Mouse (Mus musculus) heart, embryonic 11.5 days (tissue): ENCODE data around the gene Camkk2. TPM values are rescaled to one million over a fixed set of nuclear protein-coding genes. Genes with fewer than 3 reads are reported as not detected.

Experiments
- ATAC-seq: fragments of 200-750 bp; cut with Nextera tagmentation; replicated peaks from 2 replicates; pipeline ENCODE4 v1.8.0; 2017; ENCODE audit warnings: moderate library complexity; ENCODE audit not compliant: insufficient number of reproducible peaks, low FRiP score, low TSS enrichment
- H3K27ac ChIP-seq: fragments of 300-500 bp; sonication (generic); 2 replicates; pipeline ENCODE4 v1.5.1; 2014; ENCODE audit warnings: mild to moderate bottlenecking, low read depth, low read length
- H3K27me3 ChIP-seq: fragments of 300-500 bp; sonication (generic); 2 replicates; pipeline ENCODE4 v1.6.1; 2014; ENCODE audit warnings: mild to moderate bottlenecking, low read length, mixed read lengths; ENCODE audit not compliant: control insufficient read depth, insufficient read depth
- H3K36me3 ChIP-seq: fragments of 300-500 bp; sonication (generic); 2 replicates; pipeline ENCODE4 v1.6.1; 2014; ENCODE audit warnings: mild to moderate bottlenecking, low read length, moderate library complexity, mixed read lengths; ENCODE audit not compliant: control insufficient read depth, insufficient read depth
- H3K4me1 ChIP-seq: fragments of 300-500 bp; sonication (generic); 2 replicates; pipeline ENCODE4 v1.6.1; 2014; ENCODE audit warnings: low read length; ENCODE audit not compliant: control insufficient read depth, insufficient read depth
- H3K4me2 ChIP-seq: fragments of 300-500 bp; sonication (generic); 2 replicates; pipeline ENCODE4 v1.6.1; 2014; ENCODE audit warnings: mild to moderate bottlenecking, moderate library complexity
- H3K4me3 ChIP-seq: fragments of 300-500 bp; sonication (generic); 2 replicates; pipeline ENCODE4 v1.5.1; 2014; ENCODE audit warnings: low read depth, low read length
- H3K9ac ChIP-seq: fragments of 300-500 bp; sonication (generic); 2 replicates; pipeline ENCODE4 v1.6.1; 2014; ENCODE audit warnings: mild to moderate bottlenecking, low read depth, low read length, moderate library complexity
- H3K9me3 ChIP-seq: fragments of 300-500 bp; sonication (generic); replicated peaks from 2 replicates; pipeline ENCODE4 v1.6.1; 2016; ENCODE audit warnings: low read length; ENCODE audit not compliant: control insufficient read depth
- WGBS: fragments of 180-500 bp; shearing (Covaris S2); extraction: QIAGEN DNeasy Blood & Tissue Kit; methylation state at CpG from one replicate; pipeline ENCODE4 v1.1.7; 2014; ENCODE audit not compliant: insufficient replicate concordance; 5-methylcytosine and 5-hydroxymethylcytosine counted together
- polyA plus RNA-seq: library from polyadenylated mRNA; unstranded; fragments of >200 nt; fragmentation: Nextera tagmentation; extraction: Ambion mirVana; gene quantifications from 2 replicates; pipeline ENCODE4 v1.2.1, GENCODE M21; 2014

Gene Camkk2
- polyA plus RNA-seq, 1 experiment from 2014 or later = 14.0 TPM

GRCm38 (mm10) chr5:122811364-122812079 lies 32.3 kb upstream of the Camkk2 start:
- no peaks in the 10 kb centered on the region for H3K9me3 ChIP-seq
- no peak overlapping the region for H3K27ac ChIP-seq
- no peak overlapping the region for H3K4me2 ChIP-seq
- no peaks in the 10 kb centered on the region for H3K27me3 ChIP-seq
- H3K4me3 ChIP-seq = no peak overlapping the region
- peaks cover 59% of the 10 kb centered on the region for H3K36me3 ChIP-seq
- H3K9ac ChIP-seq = no peak overlapping the region
- 91% methylated on average over 9 of the region's 9 CpGs for WGBS
- no peak for ATAC-seq
- H3K4me1 ChIP-seq = no peaks in the 10 kb centered on the region

GRCm38 (mm10) chr5:122805503-122805902 lies 26.3 kb upstream of the Camkk2 start:
- peaks cover 50% of the 10 kb centered on the region for H3K36me3 ChIP-seq
- H3K9me3 ChIP-seq = no peaks in the 10 kb centered on the region
- 72% methylated on average over 3 of the region's 3 CpGs for WGBS
- 0 out of 2 replicates have a peak, but pooled peaks cover 6% of the 10 kb centered on the region for H3K4me1 ChIP-seq
- H3K27ac ChIP-seq = no peak overlapping the region
- no peak overlapping the region for H3K4me3 ChIP-seq
- no peaks in the 10 kb centered on the region for H3K27me3 ChIP-seq
- H3K4me2 ChIP-seq = no peak overlapping the region
- ATAC-seq = no peak
- H3K9ac ChIP-seq = no peak overlapping the region

GRCm38 (mm10) chr5:122802706-122803105 lies 23.5 kb upstream of the Camkk2 start:
- no peaks in the 10 kb centered on the region for H3K27me3 ChIP-seq
- WGBS = 83% methylated on average over 9 of the region's 9 CpGs
- H3K4me2 ChIP-seq = no peak overlapping the region
- no peak for ATAC-seq
- peaks cover 23% of the 10 kb centered on the region for H3K4me1 ChIP-seq
- no peak overlapping the region for H3K4me3 ChIP-seq
- no peak overlapping the region; the same call in 1 of the 2 replicates for H3K27ac ChIP-seq
- H3K36me3 ChIP-seq = peaks cover 63% of the 10 kb centered on the region
- H3K9me3 ChIP-seq = no peaks in the 10 kb centered on the region
- no peak overlapping the region for H3K9ac ChIP-seq

- ATAC-seq = no peak
- Histone ChIP-seq H3K36me3 (peaks cover 63% of the 10 kb centered on the region), H3K27ac (no peak overlapping the region), H3K4me1 (peaks cover 23% of the 10 kb centered on the region), H3K4me3 (no peak overlapping the region), H3K9ac (no peak overlapping the region), H3K9me3 (no peaks in the 10 kb centered on the region), H3K4me2 (no peak overlapping the region), H3K27me3 (no peaks in the 10 kb centered on the region)
- WGBS = 96% methylated on average over 8 of the region's 8 CpGs
Observed at GRCm38 (mm10) chr5:122801684-122802083, 22.5 kb upstream of the Camkk2 start.

GRCm38 (mm10) chr5:122800345-122801010 lies 21.3 kb upstream of the Camkk2 start:
- H3K36me3 ChIP-seq = peaks cover 59% of the 10 kb centered on the region
- ATAC-seq = no peak
- H3K27me3 ChIP-seq = no peaks in the 10 kb centered on the region
- H3K4me1 ChIP-seq = peaks cover 23% of the 10 kb centered on the region
- H3K4me3 ChIP-seq = no peak overlapping the region
- no peaks in the 10 kb centered on the region for H3K9me3 ChIP-seq
- 80% methylated on average over 13 of the region's 13 CpGs for whole genome bisulfite sequencing
- H3K9ac ChIP-seq = no peak overlapping the region
- H3K27ac ChIP-seq = no peak overlapping the region
- H3K4me2 ChIP-seq = no peak overlapping the region

GRCm38 (mm10) chr5:122799379-122800344 lies 20.5 kb upstream of the Camkk2 start:
- H3K4me2 ChIP-seq = no peak overlapping the region
- WGBS = 88% methylated on average over 17 of the region's 17 CpGs
- no peaks in the 10 kb centered on the region for H3K9me3 ChIP-seq
- no peak for ATAC-seq
- no peaks in the 10 kb centered on the region for H3K27me3 ChIP-seq
- H3K27ac ChIP-seq = peak overlapping the region; percentile 17; the same call in 1 of the 2 replicates
- peaks cover 60% of the 10 kb centered on the region for H3K36me3 ChIP-seq
- peaks cover 23% of the 10 kb centered on the region for H3K4me1 ChIP-seq
- H3K4me3 ChIP-seq = no peak overlapping the region
- no peak overlapping the region for H3K9ac ChIP-seq

GRCm38 (mm10) chr5:122798557-122799378 lies 19.6 kb upstream of the Camkk2 start:
- WGBS = 60% methylated on average over 17 of the region's 17 CpGs
- Histone ChIP-seq H3K27me3 (no peaks in the 10 kb centered on the region), H3K9me3 (no peaks in the 10 kb centered on the region), H3K9ac (no peak overlapping the region), H3K4me1 (peaks cover 23% of the 10 kb centered on the region), H3K4me2 (no peak overlapping the region), H3K36me3 (peaks cover 55% of the 10 kb centered on the region), H3K4me3 (no peak overlapping the region), H3K27ac (peak overlapping the region; percentile 17; the same call in 1 of the 2 replicates)
- ATAC-seq = peak; percentile 52; the same call in 1 of the 2 replicates
